Mouse (Mus musculus) forebrain, embryonic 11.5 days (tissue): ENCODE data around the gene Rab40c. TPM values are rescaled to one million over a fixed set of nuclear protein-coding genes. Genes with fewer than 3 reads are reported as not detected.

Experiments used
- ATAC-seq: fragments of 200-750 bp; cut with Nextera tagmentation; replicated peaks from 2 replicates; pipeline ENCODE4 v1.8.0; 2017; ENCODE audit warnings: moderate TSS enrichment; ENCODE audit not compliant: low FRiP score
- DNase-seq: peaks from one replicate; pipeline ENCODE4 v3.0.0-alpha.2; 2017; ENCODE audit warnings: low spot score
- H3K27ac ChIP-seq: fragments of 300-500 bp; sonication (generic); 2 replicates; pipeline ENCODE4 v1.5.1; 2014; ENCODE audit warnings: low read depth, low read length
- H3K27me3 ChIP-seq: fragments of 300-500 bp; sonication (generic); 2 replicates; pipeline ENCODE4 v1.6.1; 2014; ENCODE audit warnings: mild to moderate bottlenecking, low read length, mixed read lengths; ENCODE audit not compliant: control insufficient read depth, insufficient read depth
- H3K36me3 ChIP-seq: fragments of 300-500 bp; sonication (generic); 2 replicates; pipeline ENCODE4 v1.6.1; 2014; ENCODE audit warnings: mild to moderate bottlenecking, low read length, moderate library complexity, mixed read lengths; ENCODE audit not compliant: control insufficient read depth, insufficient read depth
- H3K4me1 ChIP-seq: fragments of 300-500 bp; sonication (generic); replicated peaks from 2 replicates; pipeline ENCODE4 v1.6.1; 2014; ENCODE audit warnings: low read length, mixed read lengths; ENCODE audit not compliant: control insufficient read depth, insufficient read depth
- H3K4me2 ChIP-seq: fragments of 300-500 bp; sonication (generic); 2 replicates; pipeline ENCODE4 v1.6.1; 2014; ENCODE audit warnings: low read depth, mild to moderate bottlenecking, low read length, moderate library complexity, mixed read lengths; ENCODE audit not compliant: severe bottlenecking
- H3K4me3 ChIP-seq: fragments of 300-500 bp; sonication (generic); 2 replicates; pipeline ENCODE4 v1.5.1; 2014; ENCODE audit warnings: low read depth, low read length
- H3K9ac ChIP-seq: fragments of 300-500 bp; sonication (generic); 2 replicates; pipeline ENCODE4 v1.6.1; 2014; ENCODE audit warnings: low read length
- H3K9me3 ChIP-seq: fragments of 300-500 bp; sonication (generic); 2 replicates; pipeline ENCODE4 v1.6.1; 2016; ENCODE audit warnings: low read length, mixed read lengths; ENCODE audit not compliant: control insufficient read depth
- WGBS: fragments of 180-500 bp; shearing (Covaris S2); extraction: QIAGEN DNeasy Blood & Tissue Kit; methylation state at CpG from one replicate; pipeline ENCODE4 v1.1.7; 2014; 5-methylcytosine and 5-hydroxymethylcytosine counted together
- polyA plus RNA-seq: library from polyadenylated mRNA; unstranded; fragments of >200 nt; fragmentation: Nextera tagmentation; extraction: Ambion mirVana; gene quantifications from 2 replicates; pipeline ENCODE4 v1.2.1, GENCODE M21; 2014

The Rab40c gene
- polyA plus RNA-seq: 20.1 and 21.6 TPM in 2 replicates

DNA sequence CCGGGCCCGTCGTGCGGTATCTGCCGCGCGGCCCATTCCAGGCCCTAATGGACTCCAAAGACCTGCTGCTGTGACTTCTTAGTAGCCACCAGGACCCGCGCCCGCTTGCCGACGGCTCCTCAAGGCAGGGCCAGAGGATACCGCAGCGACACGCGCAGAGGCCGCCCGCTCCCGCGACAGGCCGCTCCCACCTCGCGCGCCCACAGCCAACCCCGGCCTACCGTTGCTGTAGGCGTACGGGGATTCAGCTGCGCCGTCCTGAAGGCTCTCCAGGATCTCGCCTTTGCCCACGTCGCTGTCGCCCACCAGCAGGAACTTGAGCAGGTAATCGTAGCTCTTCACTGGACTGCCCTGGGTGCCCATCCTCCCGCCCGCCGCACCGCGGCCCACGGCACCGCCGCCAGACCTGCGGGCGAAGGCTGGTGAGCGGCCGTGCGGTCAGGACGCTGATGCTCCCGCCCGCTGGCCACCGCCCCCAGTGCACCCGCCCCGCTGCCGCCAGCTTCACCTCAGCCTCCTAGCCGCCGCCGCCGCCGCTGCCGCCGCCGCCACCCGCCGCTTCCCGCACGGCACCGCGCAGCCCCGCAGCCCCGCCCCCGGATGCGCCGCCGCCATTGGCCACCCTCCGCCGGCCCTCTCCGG is at the start of gene Rab40c:
Rab40c (minus strand) TSS at position 584 of the 642 bp plus-strand sequence.
- H3K36me3 ChIP-seq: no peaks in the 10 kb centered on the region
- peak; percentile 6; the same call in 1 of the 2 replicates for ATAC-seq
- H3K4me3 ChIP-seq: peak within 1 kb of the TSS; percentile 96
- no peaks in the 10 kb centered on the region for H3K27me3 ChIP-seq
- peaks cover 5% of the 10 kb centered on the region for H3K4me1 ChIP-seq
- H3K4me2 ChIP-seq: peak within 1 kb of the TSS; percentile 92
- no peaks in the 10 kb centered on the region for H3K9me3 ChIP-seq
- H3K27ac ChIP-seq: peak within 1 kb of the TSS; percentile 86
- H3K9ac ChIP-seq: peak within 1 kb of the TSS; percentile 88
- peak; percentile 81 for DNase-seq
- WGBS: under 1% methylated on average over 62 of the region's 78 CpGs

DNA sequence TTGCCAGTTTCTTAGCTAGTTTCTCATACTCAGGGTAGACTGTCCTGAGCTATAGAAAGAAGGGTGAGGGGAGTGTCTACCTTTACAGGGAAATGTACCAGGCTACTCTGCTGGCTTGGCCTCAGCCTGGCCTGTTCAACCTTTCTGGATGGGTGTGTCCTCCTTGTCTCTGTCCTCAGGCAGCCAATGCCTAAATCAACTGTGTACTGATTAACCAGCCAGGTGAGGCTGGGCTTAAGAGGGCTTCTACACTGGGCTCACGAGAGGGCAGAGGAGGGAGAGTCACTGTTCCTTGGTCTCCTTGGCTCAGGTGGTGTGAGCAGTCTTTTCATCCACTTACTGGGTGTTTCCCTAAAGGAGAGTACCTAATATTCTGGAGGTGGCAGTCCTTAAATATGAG is 48.6 kb upstream of the Rab40c start:
- H3K27me3 ChIP-seq: no peaks in the 10 kb centered on the region
- no peaks in the 10 kb centered on the region for H3K36me3 ChIP-seq
- H3K4me2 ChIP-seq: no peak overlapping the region
- H3K4me3 ChIP-seq: no peak overlapping the region
- H3K27ac ChIP-seq: no peak overlapping the region
- H3K9ac ChIP-seq: no peak overlapping the region
- DNase-seq: no peak
- 92% methylated on average over 1 of the region's 1 CpGs for WGBS
- no peaks in the 10 kb centered on the region for H3K9me3 ChIP-seq
- no peak for ATAC-seq
- no peaks in the 10 kb centered on the region for H3K4me1 ChIP-seq

- no peak overlapping the region for H3K4me3 ChIP-seq
- no peaks in the 10 kb centered on the region for H3K4me1 ChIP-seq
- WGBS: 89% methylated on average over 3 of the region's 3 CpGs
- no peak overlapping the region for H3K27ac ChIP-seq
- no peak overlapping the region for H3K4me2 ChIP-seq
- H3K36me3 ChIP-seq: no peaks in the 10 kb centered on the region
- H3K9ac ChIP-seq: no peak overlapping the region
- no peak for ATAC-seq
- no peak for DNase-seq
- no peaks in the 10 kb centered on the region for H3K9me3 ChIP-seq
- no peaks in the 10 kb centered on the region for H3K27me3 ChIP-seq
Measured at GRCm38 (mm10) chr17:25967652-25968051, 48.1 kb upstream of the Rab40c start.

DNA sequence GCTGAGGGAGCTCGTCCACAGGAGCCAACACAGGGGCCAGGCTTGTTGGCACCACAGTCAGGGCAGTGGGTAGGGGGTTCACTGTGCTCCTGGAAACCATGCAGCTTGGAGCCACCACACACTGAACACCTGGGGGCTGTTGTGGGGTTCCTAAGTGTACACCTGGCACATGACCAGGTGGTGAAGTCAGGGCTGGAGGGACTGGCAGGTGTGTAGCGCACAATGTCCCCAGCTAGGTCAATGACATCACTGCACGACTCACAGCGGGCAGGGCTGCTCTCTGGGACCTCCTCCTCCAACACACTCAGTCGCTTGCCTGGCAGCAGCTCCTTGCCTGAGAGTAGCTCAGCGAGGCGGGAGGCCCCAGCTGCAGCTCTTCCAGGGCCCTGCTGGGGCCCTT is 44.7 kb upstream of the Rab40c start:
- DNase-seq (no peak), ATAC-seq (no peak)
- Histone ChIP-seq H3K4me1 (no peaks in the 10 kb centered on the region), H3K9ac (no peak overlapping the region), H3K27me3 (no peaks in the 10 kb centered on the region), H3K4me2 (no peak overlapping the region), H3K4me3 (no peak overlapping the region), H3K36me3 (no peaks in the 10 kb centered on the region), H3K27ac (no peak overlapping the region), H3K9me3 (no peaks in the 10 kb centered on the region)
- 90% methylated on average over 7 of the region's 7 CpGs for WGBS

DNA sequence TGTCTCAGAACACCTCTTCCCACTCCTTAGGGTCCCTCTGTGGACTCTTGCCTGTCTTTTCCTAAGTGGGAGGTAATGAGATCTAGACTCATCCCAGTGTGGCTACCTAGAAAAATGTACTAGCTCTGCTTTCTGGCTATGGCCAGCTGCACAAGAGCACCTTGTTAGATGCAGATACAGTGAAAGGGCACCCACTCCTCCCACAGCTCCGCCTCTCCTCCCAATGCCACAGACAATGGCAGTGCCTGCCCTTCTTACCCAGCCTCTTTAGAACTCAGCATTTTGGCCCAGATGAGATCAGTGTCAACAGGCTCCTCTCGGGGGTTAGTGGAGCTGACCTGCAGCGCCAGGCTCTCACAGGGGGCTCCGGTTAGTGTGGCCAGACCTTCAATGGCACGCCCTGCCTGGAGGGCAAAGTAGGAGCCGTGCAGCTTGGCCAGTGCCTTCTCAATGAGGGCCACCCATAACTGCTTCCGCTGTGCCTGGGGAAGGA is 42.9 kb upstream of the Rab40c start:
- Histone ChIP-seq H3K4me3 (no peak overlapping the region), H3K9ac (no peak overlapping the region), H3K9me3 (no peaks in the 10 kb centered on the region), H3K27me3 (no peaks in the 10 kb centered on the region), H3K36me3 (no peaks in the 10 kb centered on the region), H3K4me2 (no peak overlapping the region), H3K4me1 (no peaks in the 10 kb centered on the region), H3K27ac (no peak overlapping the region)
- WGBS: 90% methylated on average over 7 of the region's 7 CpGs
- no peak for ATAC-seq
- DNase-seq: no peak

DNA sequence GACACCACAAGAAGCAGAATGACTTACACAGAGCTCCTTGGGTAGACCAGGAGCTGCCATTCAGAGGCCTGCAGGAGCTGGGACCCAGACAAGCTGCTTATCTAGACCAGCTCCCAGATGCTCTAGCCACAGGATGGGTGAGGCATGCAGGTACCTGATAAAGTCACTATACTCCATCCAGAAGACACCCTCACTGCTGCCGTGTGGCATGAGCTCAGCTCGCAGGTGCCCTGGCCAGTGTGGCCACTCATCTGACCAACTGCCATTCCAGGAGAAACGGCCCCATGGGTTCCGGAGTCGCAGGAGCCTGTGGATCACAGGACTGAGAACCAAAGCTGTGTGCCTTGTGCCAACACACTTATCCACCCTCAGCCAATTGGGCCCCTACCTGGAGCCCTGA is 42.0 kb upstream of the Rab40c start:
- Histone ChIP-seq H3K27ac (no peak overlapping the region), H3K4me2 (no peak overlapping the region), H3K9me3 (no peaks in the 10 kb centered on the region), H3K4me1 (no peaks in the 10 kb centered on the region), H3K36me3 (no peaks in the 10 kb centered on the region), H3K4me3 (no peak overlapping the region), H3K27me3 (no peaks in the 10 kb centered on the region), H3K9ac (no peak overlapping the region)
- ATAC-seq (no peak), DNase-seq (peak; percentile 46)
- 91% methylated on average over 5 of the region's 5 CpGs for WGBS

DNA sequence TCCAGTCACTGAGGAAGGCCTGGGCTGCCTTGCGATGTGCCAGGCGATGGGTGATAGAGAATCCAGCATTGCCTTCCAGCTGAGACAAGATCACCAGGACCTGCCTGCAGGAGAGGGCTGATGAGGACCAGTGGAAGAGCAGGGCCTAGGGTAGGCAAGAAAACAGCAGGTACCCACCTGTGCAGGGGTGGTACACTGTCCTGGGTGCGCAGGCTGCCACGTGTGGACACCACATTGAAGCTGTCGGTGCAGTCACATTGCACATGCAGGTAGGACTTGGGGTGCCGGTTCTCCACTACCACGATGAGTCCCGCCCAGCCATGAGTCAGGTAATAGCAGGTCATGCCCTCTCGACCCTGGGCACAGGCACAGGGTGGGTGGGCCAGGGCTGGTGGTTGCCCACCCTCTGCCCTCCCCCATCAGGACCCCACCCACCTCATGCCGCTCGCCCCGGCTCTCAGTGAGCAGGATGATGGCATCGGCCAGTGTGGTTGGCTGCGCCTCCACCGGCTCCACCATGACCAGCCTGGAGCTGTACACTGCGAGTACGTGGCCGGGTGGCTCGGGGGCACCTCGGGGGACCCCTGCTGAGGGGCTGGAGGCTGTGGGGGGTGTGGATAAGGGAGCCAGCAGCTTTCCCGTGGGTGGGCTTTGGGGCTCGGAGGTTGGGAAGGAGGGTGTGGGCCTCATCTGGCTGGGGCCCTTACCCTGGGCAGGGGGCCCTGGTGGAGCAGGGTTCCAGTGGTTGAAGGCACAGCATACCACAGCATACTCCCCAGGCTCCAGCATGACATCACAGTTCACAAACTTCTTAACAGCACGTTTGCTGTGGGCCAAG is 40.3 kb upstream of the Rab40c start:
- ATAC-seq (no peak), DNase-seq (no peak)
- Histone ChIP-seq H3K4me2 (no peak overlapping the region), H3K27me3 (no peaks in the 10 kb centered on the region), H3K27ac (no peak overlapping the region), H3K4me1 (no peaks in the 10 kb centered on the region), H3K9ac (no peak overlapping the region), H3K9me3 (no peaks in the 10 kb centered on the region), H3K4me3 (no peak overlapping the region), H3K36me3 (no peaks in the 10 kb centered on the region)
- 92% methylated on average over 23 of the region's 23 CpGs for WGBS

DNA sequence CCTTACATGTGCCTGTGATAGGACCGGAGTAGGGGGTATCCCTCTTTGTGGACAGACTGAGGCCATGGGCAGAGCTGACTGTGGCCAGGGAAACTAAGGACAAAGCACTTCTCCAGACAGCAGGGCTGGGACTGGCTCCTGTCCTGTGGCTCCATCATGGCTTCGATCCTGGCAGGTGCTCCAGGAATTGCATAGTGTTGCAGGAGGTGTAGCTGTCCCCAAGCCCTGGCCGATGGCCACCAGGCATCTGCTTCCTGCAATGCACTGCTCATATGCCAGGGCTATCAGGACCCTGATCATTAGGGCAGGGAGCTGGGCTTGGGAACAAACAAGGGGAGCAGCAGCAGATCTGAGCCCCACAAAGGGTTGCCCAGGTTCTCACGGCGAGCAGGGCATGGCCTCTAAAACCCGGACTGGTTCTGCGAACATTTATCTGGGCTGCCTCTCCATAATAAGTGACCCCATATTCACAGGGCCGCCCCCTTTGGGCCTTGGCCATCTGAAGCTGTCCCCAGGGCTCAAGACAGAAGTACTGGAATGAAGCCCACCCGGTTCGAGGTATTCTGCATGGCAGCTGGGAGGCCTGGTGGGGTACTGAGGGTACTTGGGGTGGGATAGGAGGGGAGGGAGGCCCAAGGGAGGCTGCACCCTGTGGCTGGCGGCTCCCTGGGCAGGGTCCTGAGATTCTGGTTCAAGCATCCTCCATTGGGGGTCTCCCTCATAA is 39.4 kb upstream of the Rab40c start:
- H3K9me3 ChIP-seq: no peaks in the 10 kb centered on the region
- DNase-seq (no peak), ATAC-seq (no peak)
- H3K27me3 ChIP-seq: no peaks in the 10 kb centered on the region
- no peak overlapping the region for H3K27ac ChIP-seq
- no peaks in the 10 kb centered on the region for H3K4me1 ChIP-seq
- no peaks in the 10 kb centered on the region for H3K36me3 ChIP-seq
- 94% methylated on average over 11 of the region's 11 CpGs for whole genome bisulfite sequencing
- no peak overlapping the region for H3K4me2 ChIP-seq
- H3K4me3 ChIP-seq: no peak overlapping the region
- no peak overlapping the region for H3K9ac ChIP-seq
